Mouse (Mus musculus) cerebellum, adult 11-12 months (tissue): ENCODE data around the gene Grin1.
A peak's percentile ranks its signal among the peaks of the same experiment; 100 is the strongest.

ENCODE experiments used
- DNase-seq: peaks from one replicate; pipeline ENCODE4 v3.0.0; 2022

The Grin1 gene

DNA sequence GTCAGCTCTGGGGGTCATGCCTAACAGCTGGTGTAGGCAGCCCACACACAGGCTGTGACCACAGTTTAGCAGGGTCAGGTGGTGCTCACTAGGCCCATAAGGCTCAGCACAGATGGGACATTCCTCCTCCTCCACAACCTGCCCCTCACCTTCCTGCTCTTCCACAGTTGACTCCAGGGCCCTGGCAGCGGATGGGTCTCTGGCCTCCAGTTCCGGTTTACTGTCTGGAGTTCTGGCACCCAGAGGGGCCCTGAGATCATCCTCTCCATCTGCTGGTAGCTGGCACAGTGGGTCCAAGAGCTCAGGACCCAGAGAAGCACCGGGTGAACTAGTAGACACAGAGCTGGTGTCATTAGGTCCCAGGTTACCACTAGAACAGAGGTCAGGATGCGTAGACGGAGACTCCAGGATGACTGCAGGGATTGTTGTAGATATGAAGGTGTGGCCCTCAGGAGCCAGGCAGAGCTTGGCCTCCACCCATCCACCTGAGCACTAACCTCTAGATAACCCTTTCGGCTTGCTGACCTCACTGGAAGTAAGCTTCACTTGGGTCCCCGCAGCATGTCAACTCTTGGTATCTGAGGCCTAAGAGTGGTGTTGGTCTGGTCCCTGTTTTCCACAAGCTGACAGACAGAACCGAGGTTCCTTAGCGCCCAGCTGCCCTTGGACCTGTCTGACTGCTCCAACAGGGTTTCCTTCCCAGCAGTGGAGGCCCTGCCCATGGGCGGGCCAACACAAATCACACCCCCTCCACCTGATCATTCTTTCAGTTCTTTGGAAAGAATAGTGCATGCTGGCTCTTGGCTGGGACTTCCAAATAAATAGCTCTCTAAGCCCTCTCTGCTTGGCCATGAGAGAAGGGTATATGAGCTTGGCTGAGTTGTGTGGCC is 72.6 kb downstream of the Grin1 start, which contains the start of gene AL732309.1:
Gene AL732309.1, minus strand, starts transcription at position 681 of the 890 bp plus-strand sequence.
- DNase-seq: peak; percentile 77

- DNase-seq: no peak
Measured at GRCm38 (mm10) chr2:25244144-25244543, 74.8 kb downstream of the Grin1 start.

GRCm38 (mm10) chr2:25243342-25243741 is 75.6 kb downstream of the Grin1 start:
- DNase-seq: peak; percentile 64

GRCm38 (mm10) chr2:25242101-25242506 is 76.9 kb downstream of the Grin1 start, which contains the start of the genes Rnf208 and Cysrt1:
TSS of gene Rnf208 (plus strand) at chr2:25242255.
TSS of gene Cysrt1 (minus strand) at chr2:25242452.
- peak; percentile 60 for DNase-seq

GRCm38 (mm10) chr2:25241438-25241775 is 77.6 kb downstream of the Grin1 start:
- peak; percentile 50 for DNase-seq
